Mouse (Mus musculus) c-Kit-negative CD71-positive TER-119-positive erythroid progenitor cells, embryonic 14.5 days (primary cell): Measurements from ENCODE around the gene Zfp143.
"Not testable (repeated sequence)": the region's sequence is repeated elsewhere in the genome, so short reads cannot be mapped to it uniquely, and the experiment has no call there.

Experiments used
- DNase-seq: peaks from one replicate; pipeline ENCODE4 v3.0.0-alpha.2; 2013; ENCODE audit warnings: low read depth, low spot score

Zfp143 gene

DNA sequence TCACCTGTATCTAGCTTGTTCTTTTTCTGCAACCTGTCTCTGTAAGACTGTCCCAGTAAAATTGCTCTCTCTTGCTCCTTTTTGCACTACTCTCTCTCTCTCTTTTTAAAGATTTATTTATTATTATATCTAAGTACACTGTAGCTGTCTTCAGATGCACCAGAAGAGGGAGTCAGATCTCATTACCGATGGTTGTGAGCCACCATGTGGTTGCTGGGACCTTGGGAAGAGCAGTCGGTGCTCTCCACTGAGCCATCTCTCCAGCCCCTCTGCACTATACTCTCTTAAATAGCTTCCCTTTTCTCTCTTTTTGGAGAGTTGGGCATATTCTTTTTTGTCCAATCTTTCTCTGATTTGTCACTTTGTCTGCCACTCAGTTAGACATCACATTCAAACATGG is 71.3 kb downstream of the Zfp143 start:
- not testable (repeated sequence) for DNase-seq

DNA sequence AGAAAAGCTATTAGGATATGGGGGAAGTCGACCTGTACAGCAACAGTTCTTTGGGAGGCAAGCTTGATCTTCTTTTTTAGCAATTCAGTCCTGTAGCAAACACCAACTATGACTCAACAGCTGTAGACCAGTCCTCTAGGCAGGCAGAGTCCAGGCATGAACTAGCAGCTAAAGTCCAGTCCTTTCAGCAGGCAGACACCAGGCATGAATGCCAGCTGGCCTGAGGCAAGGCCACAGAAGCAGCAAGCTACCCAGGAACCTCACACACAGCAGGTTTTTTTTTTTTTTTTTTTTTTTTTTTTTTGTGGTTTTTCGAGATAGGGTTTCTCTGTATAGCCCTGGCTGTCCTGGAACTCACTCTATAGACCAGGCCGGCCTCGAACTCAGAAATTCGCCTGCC is 73.0 kb downstream of the Zfp143 start:
- DNase-seq, result no peak

DNA sequence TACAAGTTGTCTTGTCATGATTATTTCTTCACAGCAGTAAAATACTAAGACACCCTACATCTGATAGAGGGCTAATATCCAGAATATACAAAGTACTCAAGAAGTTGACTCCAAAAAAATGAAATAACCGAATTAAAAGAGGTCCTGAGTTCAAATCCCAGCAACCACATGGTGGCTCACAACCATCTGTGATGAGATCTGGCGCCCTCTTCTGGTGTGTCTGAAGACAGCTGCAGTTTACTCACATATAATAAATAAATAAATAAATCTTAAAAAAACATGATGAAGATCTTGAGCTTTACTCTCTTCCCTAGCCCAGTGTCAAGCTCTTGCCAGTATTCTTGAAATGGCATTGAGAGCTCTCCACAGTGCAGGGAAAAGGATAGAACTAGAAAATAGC is 77.5 kb downstream of the Zfp143 start:
- DNase-seq, result no peak

DNA sequence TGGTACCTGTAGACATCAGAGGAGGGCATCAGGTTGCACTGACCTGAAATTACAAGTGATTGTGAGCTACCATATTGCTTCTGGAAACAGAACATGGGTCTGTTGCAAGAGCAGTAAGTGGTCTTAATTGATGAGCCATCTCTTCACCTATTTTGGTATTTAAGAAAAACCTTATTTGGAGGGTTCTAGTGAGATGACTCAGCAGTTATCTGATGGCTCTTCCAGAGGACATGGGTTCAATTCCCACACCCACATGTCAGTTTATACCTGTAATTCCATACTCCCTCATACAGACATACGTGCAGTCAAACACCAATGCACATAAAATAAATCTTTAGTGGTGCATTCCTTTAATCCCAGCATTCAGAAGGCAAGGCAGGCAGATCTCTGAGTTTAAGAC is 82.8 kb downstream of the Zfp143 start:
- DNase-seq, result no peak
